Mouse (Mus musculus) G1E (cell line): Measurements from ENCODE around the gene Msmo1.

Experiments used
- CTCF ChIP-seq: IDR thresholded peaks from 2 replicates; pipeline ENCODE4 v1.5.1; 2012; ENCODE audit warnings: low read depth, low read length, inconsistent platforms, mixed read lengths
- GATA2 ChIP-seq: IDR thresholded peaks from 2 replicates; pipeline ENCODE4 v1.6.1; 2012; ENCODE audit warnings: low read depth, low read length, inconsistent platforms, borderline replicate concordance

DNA sequence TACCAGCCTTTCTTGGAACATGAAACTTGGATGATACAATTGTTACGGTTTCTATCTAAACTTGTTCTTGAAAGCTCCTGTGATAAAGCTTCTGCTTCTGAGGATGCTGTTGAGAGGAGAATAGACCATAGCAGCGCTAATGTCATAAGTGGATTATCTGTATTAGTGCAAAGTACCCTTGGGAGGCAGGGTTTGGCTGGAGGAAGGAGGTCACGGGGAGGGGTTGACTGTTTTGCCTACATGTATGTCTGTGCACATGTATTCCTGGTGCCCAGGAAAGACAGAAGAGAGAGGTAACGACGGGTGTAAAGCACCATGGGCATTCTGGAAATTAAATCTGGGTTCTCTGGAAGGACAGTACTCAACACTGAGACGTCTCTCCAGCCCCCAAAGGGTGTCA lies 40.5 kb upstream of the Msmo1 start:
- TF ChIP-seq CTCF (no peak), GATA2 (no peak)
